Mouse (Mus musculus) ES-CJ7 (cell line): ENCODE results near the gene Pdlim5.

Experiments
- DNase-seq: peaks from one replicate; pipeline ENCODE4 v3.0.0; 2011; ENCODE audit warnings: low read depth, low spot score

Gene Pdlim5

DNA sequence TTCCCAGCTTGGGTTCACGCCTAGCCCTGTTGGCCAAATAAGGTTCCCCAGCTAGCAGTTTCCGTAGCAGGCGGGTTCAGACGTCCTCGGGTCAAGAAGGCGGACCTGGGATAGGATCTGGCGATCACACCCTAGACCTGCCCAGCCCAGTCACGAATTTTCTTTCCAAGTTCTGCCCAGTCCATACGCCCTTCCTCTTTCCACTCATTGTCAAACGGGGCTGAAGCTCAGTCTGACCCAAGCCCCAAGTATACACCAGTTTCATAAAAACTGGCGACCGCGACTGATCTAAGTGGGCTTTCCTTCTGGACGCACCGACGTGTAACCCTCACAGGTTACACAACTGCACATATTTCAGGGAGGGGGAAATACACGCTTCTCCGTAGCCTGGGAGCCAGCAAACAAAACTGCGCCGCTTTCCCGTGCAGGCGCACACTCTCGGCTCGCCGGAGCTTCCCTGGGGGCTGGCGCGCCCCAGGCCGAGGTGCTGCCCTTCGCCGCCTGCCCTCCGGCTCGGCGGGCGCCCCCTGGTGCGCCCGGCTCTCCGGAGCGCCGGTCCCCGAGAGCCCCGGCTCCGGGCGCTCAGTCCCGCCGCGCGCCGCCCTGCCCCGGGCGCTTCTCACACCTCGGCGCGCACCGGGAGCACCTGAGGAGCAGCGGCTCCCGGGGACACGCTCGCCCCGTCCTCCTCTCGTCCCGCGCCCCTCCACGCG, 544 bp downstream of the Pdlim5 start:
- DNase-seq = peak; percentile 67

DNA sequence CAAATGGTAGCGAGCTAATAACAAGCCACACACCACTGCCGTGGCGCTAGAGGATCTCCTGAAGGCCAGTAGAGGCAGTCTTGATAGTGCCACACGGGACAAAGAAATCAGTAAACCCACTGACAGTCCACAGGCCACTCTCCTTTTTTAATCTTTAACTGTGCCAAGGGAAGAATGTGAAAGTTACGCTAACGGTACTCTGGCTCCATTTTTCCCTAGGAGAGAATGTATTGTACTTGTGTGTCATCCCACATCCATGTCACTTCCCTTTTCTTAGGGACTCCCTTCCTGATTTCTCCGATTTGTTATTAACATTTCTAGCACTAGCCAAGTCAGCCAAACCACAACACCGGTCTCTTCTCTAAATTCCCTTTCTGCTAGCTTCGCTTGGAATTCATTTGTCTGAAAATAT, 1.5 kb downstream of the Pdlim5 start:
- DNase-seq = peak; percentile 12

DNA sequence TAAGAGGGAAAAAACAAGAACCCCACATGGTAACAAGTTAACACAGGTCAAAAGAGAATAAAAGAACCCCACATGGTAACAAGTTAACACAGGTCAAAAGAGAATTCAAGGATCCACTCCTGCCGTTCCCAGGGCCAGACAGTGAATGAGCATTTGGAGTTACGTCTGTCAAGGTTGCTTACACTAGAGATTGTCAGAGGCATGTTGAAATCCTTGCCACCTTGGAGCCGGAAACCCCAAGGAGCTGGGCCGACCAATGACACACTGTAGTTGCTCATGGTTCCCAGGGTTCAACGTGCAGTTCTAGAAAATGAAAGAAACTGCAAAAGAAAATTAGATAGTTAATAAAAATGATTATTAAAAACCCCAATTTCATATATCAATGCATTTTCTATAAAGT, 4.0 kb downstream of the Pdlim5 start:
- no peak for DNase-seq

DNA sequence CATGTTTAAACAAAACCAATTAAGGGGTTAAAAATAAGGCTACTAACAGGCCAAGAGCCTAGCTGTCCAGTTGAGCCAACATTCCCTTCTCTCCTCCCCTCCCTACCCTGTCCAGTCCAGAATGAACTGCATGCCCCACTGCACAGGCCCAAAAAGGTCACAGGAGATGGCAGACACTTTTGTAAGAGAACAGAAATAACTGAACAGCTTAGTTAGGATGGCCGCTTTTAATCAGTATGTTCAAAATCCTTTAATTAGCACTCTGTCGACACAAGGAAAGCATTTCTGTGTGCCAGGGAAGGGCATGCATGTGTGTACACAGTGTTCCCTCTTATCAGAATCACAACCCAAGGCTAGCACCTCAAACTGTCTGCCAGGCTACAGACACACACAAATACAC, 5.2 kb downstream of the Pdlim5 start:
- no peak for DNase-seq

DNA sequence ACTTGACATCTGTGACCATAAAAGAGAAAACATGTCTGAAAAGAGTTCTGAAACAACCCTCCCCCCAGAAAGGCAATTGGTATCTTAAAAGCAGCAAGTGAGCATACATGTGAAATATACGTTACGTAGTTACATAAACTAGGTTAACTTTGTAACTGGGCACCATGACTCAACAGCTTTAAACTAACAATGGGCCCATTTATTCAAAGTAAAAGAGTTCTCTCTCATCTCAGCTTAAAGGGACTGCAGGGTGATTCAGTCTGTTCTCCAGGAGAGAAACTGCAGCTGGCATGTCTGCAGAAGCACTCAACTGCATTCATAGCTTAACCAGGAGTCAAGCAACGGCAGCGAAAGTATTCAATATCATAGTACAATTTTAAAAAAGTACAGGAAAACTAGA, 7.3 kb downstream of the Pdlim5 start:
- DNase-seq = no peak

DNA sequence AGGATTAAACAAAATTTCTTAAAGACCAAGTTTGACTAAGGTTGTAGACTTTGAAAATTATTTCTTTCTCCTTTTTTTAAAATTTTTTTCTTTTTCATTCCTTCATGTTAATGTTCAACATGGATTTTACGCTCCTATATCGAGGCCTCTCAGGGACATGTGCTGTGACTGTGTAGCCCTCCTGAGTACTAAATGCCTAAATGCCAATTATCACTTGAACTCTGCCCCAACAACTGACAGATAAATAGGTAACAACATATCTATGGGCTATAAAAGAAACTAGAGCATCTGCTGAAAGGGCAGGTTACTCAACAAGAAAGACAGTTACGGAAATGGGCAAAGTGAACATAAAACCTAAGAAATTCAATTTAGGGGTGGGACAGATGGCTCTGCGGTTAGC, 9.0 kb downstream of the Pdlim5 start:
- DNase-seq = no peak

DNA sequence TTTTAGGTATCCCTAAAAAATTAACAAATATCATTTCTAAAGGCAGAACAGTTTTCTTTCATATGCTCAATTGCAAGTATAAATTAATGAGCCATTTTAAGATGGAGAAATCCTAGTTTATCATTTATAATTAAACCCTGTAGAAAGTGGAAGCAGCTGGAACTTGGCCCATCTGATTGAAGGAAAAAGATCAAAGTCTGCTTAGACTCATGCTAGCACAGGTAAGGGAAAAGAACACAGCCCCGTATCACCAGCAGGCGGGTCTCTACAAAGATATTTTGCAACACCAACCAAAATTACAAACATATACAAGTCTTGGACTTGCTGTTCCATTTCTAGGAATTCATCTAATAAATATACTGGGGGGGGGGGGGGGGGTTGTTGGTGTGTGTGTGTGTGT, 9.8 kb downstream of the Pdlim5 start:
- no peak for DNase-seq

DNA sequence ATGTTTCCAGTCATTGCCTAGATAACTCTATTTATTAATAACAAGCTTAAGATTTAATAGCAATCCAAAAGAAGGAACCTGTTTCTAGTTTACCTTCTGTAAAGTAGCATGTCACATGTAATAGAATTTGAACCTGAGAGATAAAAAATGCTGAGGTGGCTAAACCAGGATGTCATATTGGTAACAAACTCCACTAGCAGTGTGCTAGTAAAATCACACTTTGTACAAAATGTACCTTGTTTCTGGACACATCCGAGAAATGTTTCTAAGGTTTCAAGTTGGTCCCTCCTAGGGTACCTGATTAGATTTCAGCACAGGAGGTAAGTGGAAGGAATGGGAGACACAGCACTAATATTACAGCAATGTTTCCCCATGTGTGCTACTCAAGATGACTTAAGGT, 18.9 kb downstream of the Pdlim5 start:
- no peak for DNase-seq

DNA sequence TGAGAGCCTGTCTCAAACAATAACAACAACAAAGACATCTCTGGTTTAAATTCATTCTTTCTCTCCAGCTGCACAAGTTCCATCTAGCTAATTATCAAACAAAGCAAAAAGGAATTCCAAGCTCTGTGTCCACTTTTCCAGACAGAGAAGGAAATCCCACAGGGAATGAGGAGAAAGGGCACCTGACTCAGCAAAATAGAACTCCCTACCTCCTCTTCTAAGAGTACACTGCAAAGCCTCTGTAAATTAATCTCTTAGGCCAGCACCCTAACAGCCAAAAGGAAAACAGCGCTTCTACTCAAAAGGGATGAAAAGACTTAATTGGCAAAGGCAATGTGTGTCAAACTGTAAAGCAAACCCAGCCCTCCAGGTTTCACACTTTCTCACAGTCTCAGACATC, 20.4 kb downstream of the Pdlim5 start:
- DNase-seq = no peak

DNA sequence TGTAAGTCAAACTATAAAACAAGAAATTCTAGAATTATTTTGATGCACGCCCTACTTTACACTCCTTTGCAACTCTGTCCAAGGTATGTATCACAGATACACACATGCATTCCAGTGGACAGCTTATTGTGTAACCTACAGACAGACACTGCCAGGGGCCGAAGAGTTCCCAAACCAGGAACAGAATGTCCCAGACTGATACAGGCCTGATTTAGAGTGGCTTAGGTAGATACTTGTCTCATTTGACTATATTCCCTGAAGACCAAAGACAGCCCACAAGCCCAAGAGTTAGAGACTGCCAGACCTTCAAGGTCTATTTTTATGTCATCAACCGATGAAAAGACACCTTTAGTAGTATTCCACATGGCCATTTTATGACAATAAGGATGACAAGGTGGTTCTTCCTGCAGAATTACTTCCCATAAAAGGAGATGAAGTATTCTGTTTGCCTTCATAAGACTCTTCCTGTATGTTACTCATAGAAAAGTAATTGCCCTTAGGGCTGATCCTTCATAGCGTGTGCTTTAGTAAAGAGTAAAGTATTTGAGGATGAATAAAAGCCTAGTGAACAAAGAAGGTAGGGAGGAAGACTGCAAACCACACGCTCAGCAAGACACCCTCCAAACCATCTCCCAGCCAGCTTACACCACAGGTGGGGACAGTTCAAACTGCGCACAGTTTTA, 22.9 kb downstream of the Pdlim5 start:
- DNase-seq = no peak

DNA sequence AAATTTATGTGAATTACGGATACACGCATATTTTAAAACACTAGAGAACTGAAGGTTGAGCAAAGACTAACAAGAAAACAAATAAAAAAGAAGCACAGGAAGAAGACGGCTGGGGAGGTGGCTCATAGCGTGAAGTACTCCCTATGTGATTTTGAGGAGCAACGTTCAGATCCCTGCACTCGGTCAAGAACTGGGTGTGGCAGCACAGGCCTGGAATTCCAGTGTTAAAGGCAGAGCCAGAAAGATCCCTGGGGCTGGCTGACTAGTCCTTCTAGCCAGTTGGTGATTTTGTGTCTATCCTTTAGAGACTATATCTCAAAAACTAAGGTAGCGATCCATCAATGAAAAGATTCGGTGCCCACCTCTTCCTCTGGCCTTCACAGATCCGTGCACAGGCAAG, 27.1 kb downstream of the Pdlim5 start:
- DNase-seq = peak; percentile 42

DNA sequence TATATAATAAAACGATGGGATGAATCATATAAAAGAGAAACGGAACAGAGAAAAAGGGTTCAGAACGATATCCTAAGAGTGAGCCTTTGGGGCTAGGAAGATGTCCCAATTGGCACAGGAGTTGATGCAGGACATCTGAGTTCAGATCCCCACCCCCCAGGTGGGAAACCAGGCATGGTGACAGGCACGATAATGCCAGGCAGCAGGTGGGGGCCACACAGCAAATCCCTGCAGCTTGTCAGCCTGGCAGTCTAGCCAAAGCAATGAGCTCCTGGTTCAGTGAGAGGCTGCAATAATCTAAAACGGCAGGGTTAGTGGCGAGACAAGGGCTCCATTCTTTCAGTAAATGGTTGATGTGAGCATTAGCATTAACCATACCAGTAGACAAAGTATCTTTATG, 33.4 kb downstream of the Pdlim5 start:
- no peak for DNase-seq

DNA sequence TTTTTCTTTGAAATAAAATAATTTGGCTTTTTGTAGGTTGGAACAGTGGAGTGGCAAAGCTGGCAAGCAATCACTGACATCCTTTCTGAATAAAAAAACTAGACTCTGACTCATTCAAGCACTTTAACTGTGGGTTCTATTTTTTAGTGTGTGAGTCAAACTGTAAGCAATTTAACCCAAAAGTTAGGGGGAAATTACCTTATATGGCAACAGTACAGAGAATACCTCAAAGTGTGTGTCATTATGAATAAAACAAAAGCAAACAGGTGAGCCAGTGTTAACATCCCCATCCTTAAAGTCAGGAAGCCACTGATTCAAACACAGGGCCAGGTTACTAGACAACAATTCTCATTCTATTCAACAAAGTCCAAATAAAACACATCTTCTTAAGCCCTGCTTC, 36.5 kb downstream of the Pdlim5 start:
- DNase-seq = no peak

DNA sequence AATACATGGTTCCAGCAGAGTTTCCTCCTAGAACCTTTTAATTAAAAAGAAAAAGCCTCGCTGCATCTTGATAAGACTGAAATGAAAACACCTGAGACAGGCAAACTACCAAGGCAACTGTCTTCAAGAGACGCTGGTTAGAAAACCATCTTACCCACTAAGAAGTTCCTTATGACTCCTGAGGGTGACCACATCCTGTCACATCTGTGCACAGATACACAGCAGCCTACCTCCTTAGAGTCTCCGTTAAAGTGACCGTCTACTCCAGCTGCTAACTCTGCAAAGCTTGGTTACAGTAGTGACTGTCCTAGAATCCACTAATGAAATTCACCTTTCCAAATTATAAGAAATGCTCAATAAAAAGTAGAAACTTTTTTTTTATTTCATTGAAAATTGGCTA, 38.8 kb downstream of the Pdlim5 start:
- no peak for DNase-seq

DNA sequence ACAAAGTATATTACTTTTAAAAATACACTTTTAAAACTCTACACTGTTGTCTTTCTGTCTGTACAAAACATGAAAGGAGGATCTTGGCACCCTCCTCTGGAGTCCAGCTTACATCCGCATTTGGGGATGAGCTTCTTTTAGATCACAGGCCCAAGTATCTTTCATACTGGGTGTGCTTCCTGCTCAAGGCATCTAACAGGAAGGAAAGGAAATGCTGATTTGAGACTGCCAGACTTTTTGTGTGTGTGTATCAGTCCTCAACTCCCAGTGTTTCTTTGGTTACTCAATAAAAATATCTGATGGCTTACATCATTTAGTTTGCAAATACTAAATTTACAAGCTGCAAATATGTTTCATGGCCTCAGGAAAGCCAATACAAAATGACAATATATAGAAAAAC, 42.3 kb downstream of the Pdlim5 start:
- DNase-seq = no peak

DNA sequence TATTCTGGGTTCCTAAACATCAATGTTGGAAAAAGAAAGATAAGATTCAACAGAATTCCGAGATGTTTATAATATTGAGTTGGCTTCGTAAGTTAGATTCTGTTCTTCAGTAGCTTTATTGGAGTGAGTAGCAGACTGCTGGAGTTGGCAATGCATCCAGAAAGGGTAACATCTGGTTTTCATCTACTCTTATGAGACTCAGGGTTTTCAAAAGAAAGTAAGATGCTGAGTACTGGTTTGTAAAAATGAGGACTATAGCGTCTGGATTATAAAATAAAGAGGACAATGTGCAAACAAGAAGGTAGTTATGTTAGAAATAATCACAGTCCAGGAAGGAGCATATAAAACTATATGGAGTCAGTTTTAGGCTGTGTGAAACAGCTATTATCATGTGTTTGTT, 45.0 kb downstream of the Pdlim5 start:
- DNase-seq = no peak

DNA sequence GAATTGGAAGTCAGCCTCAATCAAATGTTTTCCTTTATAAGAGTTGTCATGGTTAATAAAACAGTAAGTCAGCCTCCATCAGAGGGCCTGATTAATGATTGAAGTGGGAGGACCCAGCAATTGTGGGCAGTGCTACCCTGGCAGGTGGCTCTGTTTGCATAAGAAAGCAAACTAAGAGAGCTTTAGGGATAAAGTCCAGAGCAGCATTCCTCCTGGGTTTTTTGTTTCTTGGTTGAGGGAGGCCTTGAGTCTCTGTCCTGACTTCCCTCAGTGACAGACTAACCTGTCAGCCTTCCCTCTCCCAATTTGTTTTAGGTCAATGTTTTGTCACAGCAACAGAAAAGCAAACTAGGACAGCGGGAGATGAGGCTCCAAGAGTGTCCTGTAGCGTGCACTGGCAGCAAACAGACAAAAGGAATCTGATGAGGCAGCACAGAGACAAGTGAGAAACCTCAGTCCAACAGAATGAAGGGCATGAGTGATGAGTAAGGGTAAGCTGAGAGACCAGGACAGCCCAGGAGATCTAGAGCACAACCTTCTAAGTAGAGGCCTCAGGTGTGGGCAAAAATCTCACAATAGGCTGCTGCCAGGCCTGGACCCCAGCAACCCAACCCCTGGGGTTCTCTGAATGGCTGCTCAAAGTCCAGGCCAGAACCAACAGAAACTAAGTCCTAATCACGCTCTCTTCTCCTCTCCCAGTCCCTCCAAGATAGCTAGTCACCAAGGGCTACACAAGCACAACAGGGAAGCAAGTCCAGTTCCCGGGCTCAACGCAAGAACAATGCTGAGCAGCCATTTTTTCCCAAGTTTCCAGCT, 46.5 kb downstream of the Pdlim5 start:
- DNase-seq = peak; percentile 59

DNA sequence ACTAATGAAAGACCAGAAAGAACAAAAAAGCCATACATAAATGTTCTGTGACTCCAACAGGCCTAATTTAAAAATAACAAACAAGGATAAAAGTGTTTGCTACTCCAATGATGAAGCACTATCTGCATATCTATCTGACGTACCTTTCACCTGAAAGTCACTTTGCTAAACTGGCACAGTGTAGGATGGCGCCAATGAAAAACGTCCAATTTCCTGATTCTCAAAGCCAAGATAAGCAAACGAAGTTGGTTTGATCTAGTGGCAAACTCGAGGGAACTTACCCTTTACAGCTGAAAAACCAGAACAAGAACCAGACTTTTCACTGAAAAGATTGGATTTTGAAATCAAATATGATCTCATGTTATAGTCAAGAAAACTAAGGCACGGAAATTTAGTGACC, 49.2 kb downstream of the Pdlim5 start:
- no peak for DNase-seq

DNA sequence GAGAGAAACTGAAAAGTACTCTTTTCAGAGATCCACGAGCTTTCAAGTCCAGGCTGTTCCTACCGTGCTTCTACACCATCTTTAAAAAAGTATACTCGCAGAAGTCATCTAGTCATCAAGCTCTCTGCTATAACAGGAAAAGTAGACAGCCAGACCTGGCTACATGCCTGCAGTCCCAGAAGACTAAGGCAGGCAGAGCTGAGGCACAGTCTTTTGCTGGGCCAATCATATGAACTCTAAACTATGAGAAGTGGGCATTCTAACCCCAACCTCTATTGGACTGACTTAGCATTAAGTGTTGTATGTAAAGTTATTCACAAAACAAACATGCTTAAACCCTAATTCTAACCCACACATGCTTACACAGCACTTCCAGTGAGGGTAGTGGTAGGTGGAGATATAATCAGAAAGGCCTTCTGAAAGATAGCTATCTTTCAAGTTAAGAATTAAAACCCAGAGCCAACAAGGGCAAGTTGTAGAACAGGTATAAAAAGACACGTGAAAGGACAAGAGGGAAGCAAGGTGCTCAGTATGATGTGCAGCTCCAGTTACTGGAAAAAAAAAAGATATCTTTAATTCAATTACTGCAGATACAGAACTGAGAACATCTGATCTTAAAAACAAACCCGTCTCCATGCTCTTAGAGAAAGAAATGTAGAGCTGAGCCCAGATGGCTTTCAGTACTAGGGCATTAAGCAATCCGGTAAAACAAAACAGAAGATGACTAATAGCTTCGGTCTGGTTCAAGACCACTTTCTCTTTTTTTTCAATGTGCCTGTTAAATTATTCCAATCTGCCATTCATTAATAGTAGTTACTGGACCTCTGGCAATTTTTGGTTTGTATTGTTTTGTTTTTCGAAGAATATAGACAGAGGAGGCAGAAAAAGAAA, 50.0 kb downstream of the Pdlim5 start:
- no peak for DNase-seq

DNA sequence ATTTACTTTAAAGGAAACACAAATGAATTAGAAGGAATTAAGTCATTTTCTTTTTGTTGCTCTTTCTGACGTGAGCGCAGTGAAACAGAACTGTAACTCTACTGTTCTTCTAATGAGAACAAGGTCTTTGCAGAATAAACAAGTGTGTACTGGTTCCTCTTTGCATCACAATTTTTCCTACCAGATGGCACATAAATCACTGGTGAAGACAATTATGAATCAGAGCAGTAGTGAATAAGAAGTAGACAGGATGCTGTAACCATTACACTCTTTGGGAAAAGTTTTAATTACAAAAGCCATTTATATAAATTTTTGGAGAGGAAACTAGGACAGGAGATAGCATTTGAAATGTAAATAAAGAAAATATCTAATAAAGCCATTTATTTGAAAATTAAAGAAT, 51.7 kb downstream of the Pdlim5 start:
- no peak for DNase-seq

DNA sequence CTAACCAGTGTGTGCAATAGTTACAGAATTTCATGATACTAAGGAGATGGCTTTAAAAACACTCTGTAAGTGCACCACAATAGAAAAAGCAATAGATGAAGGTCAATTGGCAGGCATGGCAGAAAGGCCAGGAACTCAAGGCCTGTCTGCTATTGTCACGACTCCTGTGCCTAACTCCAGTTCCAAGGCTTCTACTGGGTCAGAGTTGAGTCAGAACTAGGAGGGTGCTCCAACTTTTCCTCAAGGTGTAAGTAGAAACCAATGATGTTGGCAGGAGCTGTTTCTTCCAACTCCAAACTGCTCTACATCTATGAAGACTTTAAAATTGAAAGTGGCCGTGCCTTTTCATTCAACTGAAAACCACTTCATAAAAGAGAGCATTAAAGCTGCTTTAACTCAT, 54.8 kb downstream of the Pdlim5 start:
- no peak for DNase-seq
